Mouse (Mus musculus) intestine, embryonic 14.5 days (tissue): ENCODE measurements around the gene Mip. TPM values are rescaled to one million over a fixed set of nuclear protein-coding genes. Genes with fewer than 3 reads are reported as not detected.

Experiments
- ATAC-seq: fragments of 200-750 bp; cut with Nextera tagmentation; replicated peaks from 2 replicates; pipeline ENCODE4 v1.8.0; 2017; ENCODE audit warnings: low read depth, moderate number of reproducible peaks, moderate TSS enrichment, moderate library complexity; ENCODE audit not compliant: low FRiP score, low TSS enrichment
- DNase-seq: peaks from one replicate; pipeline ENCODE4 v3.0.0-alpha.2; 2018; ENCODE audit warnings: low spot score
- H3K27ac ChIP-seq: fragments of 300-500 bp; sonication (generic); 2 replicates; pipeline ENCODE4 v1.5.1; 2014; ENCODE audit warnings: low read depth, mild to moderate bottlenecking, control low read depth
- H3K27me3 ChIP-seq: fragments of 300-500 bp; sonication (generic); replicated peaks from 2 replicates; pipeline ENCODE4 v1.6.1; 2014; ENCODE audit warnings: low read length, control low read depth; ENCODE audit not compliant: control insufficient read depth, insufficient read depth
- H3K36me3 ChIP-seq: fragments of 300-500 bp; sonication (generic); 2 replicates; pipeline ENCODE4 v1.6.1; 2014; ENCODE audit warnings: low read length, control low read depth; ENCODE audit not compliant: control insufficient read depth, insufficient read depth
- H3K4me1 ChIP-seq: fragments of 300-500 bp; sonication (generic); replicated peaks from 2 replicates; pipeline ENCODE4 v1.6.1; 2014; ENCODE audit warnings: low read length, control low read depth, mixed read lengths; ENCODE audit not compliant: control insufficient read depth, insufficient read depth
- H3K4me2 ChIP-seq: fragments of 300-500 bp; sonication (generic); 2 replicates; pipeline ENCODE4 v1.6.1; 2014; ENCODE audit warnings: low read length
- H3K4me3 ChIP-seq: fragments of 300-500 bp; sonication (generic); 2 replicates; pipeline ENCODE4 v1.5.1; 2014; ENCODE audit warnings: low read depth, low read length, control low read depth, mixed read lengths
- H3K9ac ChIP-seq: fragments of 300-500 bp; sonication (generic); 2 replicates; pipeline ENCODE4 v1.6.1; 2014; ENCODE audit warnings: mild to moderate bottlenecking, low read length
- H3K9me3 ChIP-seq: fragments of 300-500 bp; sonication (generic); 2 replicates; pipeline ENCODE4 v1.6.1; 2016; ENCODE audit warnings: low read length, control low read depth; ENCODE audit not compliant: control insufficient read depth
- WGBS: fragments of 180-500 bp; shearing (Covaris S2); extraction: QIAGEN DNeasy Blood & Tissue Kit; methylation state at CpG from one replicate; pipeline ENCODE4 v1.1.7; 2014; 5-methylcytosine and 5-hydroxymethylcytosine counted together
- polyA plus RNA-seq: library from polyadenylated mRNA; unstranded; fragments of >200 nt; fragmentation: Nextera tagmentation; extraction: Ambion mirVana; gene quantifications from 2 replicates; pipeline ENCODE4 v1.2.1, GENCODE M21; 2014

Gene Mip
- polyA plus RNA-seq, 1 experiment from 2014 or later = not detected

DNA sequence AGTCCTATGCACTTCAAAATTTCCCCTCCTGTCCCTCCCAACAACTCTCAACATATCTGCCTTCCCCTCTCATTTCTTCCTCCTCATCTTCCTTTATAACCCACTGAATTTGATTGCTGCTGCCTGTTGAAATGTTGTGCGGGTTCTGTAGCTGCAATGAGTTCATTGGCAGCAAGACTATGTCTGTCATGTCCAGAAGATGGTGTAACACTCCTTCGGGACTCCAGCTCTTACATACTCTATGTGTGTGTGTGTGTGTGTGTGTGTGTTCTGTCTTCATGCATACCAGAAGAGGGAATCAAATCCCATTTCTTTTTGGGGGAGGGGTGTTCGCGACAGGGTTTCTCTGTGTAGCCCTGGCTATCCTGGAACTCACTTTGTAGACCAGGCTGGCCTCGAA, 10.7 kb upstream of the Mip start:
- Histone ChIP-seq H3K27me3 (0 out of 2 replicates have a peak, but pooled peaks cover 11% of the 10 kb centered on the region), H3K9ac (no peak overlapping the region), H3K4me1 (peaks cover 6% of the 10 kb centered on the region), H3K36me3 (no peaks in the 10 kb centered on the region), H3K9me3 (no peaks in the 10 kb centered on the region), H3K4me2 (no peak overlapping the region), H3K4me3 (no peak overlapping the region), H3K27ac (no peak overlapping the region)
- DNase-seq = no peak
- 84% methylated on average over 5 of the region's 5 CpGs for WGBS
- no peak for ATAC-seq

DNA sequence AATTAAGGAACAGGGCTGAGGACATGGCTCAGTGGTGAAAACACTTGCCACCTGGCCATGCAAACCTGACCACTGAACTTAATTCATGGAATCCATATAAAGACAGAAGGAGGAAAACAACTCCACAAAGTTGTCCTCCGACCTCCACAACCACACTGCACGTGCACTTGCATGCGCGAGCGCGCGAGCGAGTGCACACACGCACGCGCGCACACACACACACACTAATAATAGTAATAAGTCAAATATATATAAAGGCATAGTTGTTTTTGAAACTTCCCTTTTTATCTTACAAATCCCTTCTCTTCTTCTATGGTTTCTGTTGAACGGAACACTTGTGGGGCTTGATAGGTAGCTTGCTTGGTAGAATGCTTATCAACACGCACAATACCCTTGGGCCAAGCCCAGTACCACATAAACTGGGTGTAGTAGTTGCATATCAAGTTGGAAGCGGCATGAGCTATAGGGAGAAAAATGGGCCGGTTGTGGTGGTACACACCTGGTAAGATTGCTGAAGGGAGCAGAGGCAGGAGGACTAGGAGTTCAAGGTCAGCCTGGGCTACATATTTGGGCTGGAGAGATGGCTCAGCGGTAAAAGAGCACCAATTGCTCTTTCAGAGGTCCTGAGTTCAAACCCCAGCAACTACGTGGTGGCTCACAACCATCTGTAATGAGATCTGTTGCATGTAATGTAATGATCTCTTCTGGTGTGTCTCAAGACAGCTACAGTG, 7.1 kb upstream of the Mip start:
- ATAC-seq (no peak), DNase-seq (no peak)
- H3K4me2 ChIP-seq = no peak overlapping the region
- no peaks in the 10 kb centered on the region for H3K36me3 ChIP-seq
- no peak overlapping the region for H3K27ac ChIP-seq
- H3K4me1 ChIP-seq = no peaks in the 10 kb centered on the region
- H3K27me3 ChIP-seq = 0 out of 2 replicates have a peak, but pooled peaks cover 8% of the 10 kb centered on the region
- WGBS = 93% methylated on average over 18 of the region's 18 CpGs
- H3K9ac ChIP-seq = no peak overlapping the region
- no peaks in the 10 kb centered on the region for H3K9me3 ChIP-seq
- no peak overlapping the region for H3K4me3 ChIP-seq

DNA sequence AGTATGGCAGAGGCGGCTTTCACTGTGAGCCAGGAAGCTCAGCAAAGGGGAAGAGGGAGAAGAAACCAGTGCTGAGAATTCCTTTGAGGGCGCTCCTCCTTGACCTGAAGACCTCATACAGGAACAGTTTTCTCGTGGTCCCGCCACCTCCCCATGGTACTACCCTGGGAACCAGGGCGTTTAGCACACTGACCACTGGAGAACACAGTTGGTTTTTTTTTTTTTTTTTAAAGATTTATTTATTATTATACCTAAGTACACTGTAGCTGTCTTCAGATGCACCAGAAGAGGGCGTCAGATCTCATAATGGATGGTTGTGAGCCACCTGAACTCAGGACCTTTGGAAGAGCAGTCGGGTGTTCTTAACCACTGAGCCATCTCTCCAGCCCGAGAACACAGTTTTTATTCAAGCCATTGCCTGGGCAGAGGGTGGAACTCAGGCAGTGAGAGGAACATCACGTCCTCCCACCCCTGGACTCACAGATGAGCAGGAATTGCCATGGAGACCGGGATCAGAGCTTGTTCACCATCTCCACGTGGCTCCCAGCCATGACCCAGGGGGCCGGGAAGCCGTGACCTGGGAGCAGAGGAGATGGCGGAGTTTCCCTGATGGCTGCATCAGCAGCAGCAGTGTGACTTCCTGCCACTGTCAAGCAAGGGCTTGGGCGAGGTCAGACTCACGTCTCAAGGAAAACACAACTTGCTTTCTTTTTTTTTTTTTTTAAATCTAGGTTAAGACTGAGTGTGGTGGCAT, 3.9 kb upstream of the Mip start:
- no peak for ATAC-seq
- Histone ChIP-seq H3K9ac (no peak overlapping the region), H3K4me3 (no peak overlapping the region), H3K9me3 (no peaks in the 10 kb centered on the region), H3K4me2 (no peak overlapping the region), H3K36me3 (no peaks in the 10 kb centered on the region), H3K27me3 (no peaks in the 10 kb centered on the region), H3K27ac (no peak overlapping the region), H3K4me1 (no peaks in the 10 kb centered on the region)
- 61% methylated on average over 16 of the region's 16 CpGs for WGBS
- no peak for DNase-seq

DNA sequence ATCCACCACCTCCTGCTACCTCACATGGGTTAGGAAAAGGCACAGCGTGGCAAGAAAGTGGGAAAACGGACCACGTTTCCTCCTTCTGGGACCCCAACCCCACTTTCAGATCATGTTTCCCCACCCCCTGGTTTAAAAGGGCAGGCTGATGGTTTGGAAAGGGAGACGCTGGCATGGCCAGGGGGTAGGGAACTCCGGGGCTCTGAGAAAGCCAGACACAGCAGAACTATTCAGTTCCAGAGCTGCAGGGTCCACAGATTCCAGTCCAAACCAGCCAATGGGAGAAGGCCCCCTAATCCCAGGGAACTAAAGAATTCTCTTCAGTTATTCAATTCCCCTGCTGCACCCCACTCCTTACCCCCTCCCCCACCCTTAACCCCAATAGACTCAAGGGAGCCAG, 574 bp upstream of the Mip start:
- no peak overlapping the region for H3K4me2 ChIP-seq
- DNase-seq (no peak), ATAC-seq (no peak)
- H3K36me3 ChIP-seq = no peaks in the 10 kb centered on the region
- H3K9ac ChIP-seq = no peak overlapping the region
- H3K27me3 ChIP-seq = no peaks in the 10 kb centered on the region
- H3K4me3 ChIP-seq = no peak overlapping the region
- no peaks in the 10 kb centered on the region for H3K4me1 ChIP-seq
- no peak overlapping the region for H3K27ac ChIP-seq
- 50% methylated on average over 5 of the region's 5 CpGs for WGBS
- no peaks in the 10 kb centered on the region for H3K9me3 ChIP-seq

DNA sequence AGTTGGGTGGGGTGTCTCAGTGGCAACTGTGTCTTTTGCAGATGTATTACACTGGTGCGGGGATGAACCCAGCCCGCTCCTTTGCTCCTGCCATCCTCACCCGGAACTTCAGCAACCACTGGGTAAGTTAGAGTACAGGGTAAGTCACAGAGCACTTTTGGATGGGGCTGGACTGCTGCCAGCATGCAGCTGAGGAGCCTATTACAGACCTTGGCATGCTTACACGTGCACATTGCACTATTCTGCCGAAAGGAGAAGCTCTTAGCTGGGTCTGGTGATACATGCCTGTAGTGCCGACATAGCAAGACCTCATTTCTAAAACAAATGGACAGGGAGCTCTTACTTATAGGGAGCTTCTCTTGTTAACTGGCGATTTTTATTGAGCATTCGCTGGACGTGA, 2.0 kb downstream of the Mip start:
- no peak overlapping the region for H3K4me3 ChIP-seq
- H3K9ac ChIP-seq = no peak overlapping the region
- H3K4me2 ChIP-seq = no peak overlapping the region
- no peaks in the 10 kb centered on the region for H3K9me3 ChIP-seq
- H3K27me3 ChIP-seq = no peaks in the 10 kb centered on the region
- no peak for DNase-seq
- ATAC-seq = no peak
- WGBS = 79% methylated on average over 9 of the region's 9 CpGs
- H3K27ac ChIP-seq = no peak overlapping the region
- peaks cover 8% of the 10 kb centered on the region for H3K4me1 ChIP-seq
- no peaks in the 10 kb centered on the region for H3K36me3 ChIP-seq

DNA sequence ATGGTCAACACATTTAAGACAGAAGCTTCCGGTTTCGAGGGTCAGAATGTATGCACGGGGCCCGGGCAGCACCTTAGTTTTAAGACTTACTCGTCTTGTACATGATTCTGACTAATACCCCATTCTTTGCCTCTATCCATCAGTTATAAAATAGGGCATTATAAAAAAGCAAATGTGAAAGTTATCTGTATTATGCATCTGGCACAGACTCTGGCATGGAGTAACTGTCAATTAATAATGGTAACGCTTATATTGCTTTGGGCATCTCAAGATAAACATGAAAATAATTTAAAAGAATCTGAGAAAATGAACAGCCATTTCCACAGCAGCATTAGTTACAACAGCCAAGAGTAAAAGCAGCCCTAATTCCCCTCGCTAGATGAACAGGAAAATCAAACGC, 2.4 kb downstream of the Mip start:
- 93% methylated on average over 8 of the region's 8 CpGs for WGBS

DNA sequence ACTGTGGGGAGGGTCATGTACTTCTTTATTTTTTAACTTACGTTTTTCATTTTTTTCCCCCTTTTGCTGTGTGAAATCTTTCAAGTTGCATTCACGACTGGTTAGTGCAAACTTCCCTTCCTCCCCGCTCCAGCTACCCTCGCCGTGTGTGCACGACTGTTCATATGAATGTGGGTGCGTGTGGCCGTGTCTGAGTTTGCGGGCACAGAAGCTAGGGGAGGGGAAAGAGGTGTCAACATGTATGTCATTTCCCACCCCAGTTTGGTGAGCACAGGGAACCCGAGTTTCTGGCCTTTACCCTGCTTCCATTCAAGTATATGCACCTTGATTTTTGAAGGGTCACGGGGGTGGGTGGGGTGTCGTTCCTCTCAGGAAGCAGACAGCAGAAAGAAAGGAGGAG, 4.9 kb downstream of the Mip start:
- DNase-seq (no peak), ATAC-seq (no peak)
- H3K36me3 ChIP-seq = 0 out of 2 replicates have a peak, but pooled peaks cover 11% of the 10 kb centered on the region
- peaks cover 8% of the 10 kb centered on the region for H3K4me1 ChIP-seq
- WGBS = 67% methylated on average over 12 of the region's 12 CpGs
- no peak overlapping the region for H3K4me3 ChIP-seq
- peak overlapping the region; percentile 93; the same call in 1 of the 2 replicates for H3K27ac ChIP-seq
- no peaks in the 10 kb centered on the region for H3K9me3 ChIP-seq
- no peaks in the 10 kb centered on the region for H3K27me3 ChIP-seq
- no peak overlapping the region for H3K9ac ChIP-seq
- H3K4me2 ChIP-seq = no peak overlapping the region; the same call in 1 of the 2 replicates

More for the DNA sequence above, 2.4 kb downstream of the Mip start:
- Histone ChIP-seq H3K4me3 (no peak overlapping the region), H3K27me3 (no peaks in the 10 kb centered on the region), H3K9me3 (no peaks in the 10 kb centered on the region), H3K36me3 (no peaks in the 10 kb centered on the region), H3K9ac (no peak overlapping the region), H3K4me2 (no peak overlapping the region), H3K27ac (no peak overlapping the region), H3K4me1 (peaks cover 8% of the 10 kb centered on the region)
- no peak for ATAC-seq
- DNase-seq = no peak

DNA sequence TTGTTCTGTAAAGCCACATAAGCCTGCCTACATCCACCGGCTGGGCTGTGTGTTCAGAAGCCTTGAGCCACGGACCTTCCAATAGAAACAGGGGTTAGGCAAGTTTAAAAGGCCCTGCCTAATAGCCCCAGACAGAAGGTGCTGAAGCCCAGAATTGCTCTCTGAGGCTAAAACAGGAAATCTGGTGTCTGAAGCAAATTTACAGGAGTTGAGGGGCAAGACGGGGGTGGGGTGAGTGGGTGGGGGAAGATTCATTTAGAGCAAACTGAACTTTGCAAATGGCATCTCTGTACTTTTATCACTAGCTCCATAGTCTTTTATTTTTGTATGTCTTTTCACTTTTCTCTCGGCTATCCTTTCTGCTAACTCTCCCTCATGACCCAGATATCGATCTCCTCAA, 5.5 kb downstream of the Mip start:
- peak overlapping the region; percentile 58 for H3K4me3 ChIP-seq
- peak overlapping the region; percentile 93; the same call in 1 of the 2 replicates for H3K27ac ChIP-seq
- H3K9ac ChIP-seq = peak overlapping the region; percentile 62
- 9% methylated on average over 5 of the region's 5 CpGs for WGBS
- DNase-seq (no peak), ATAC-seq (no peak)
- H3K4me2 ChIP-seq = peak overlapping the region; percentile 70
- 0 out of 2 replicates have a peak, but pooled peaks cover 11% of the 10 kb centered on the region for H3K36me3 ChIP-seq
- H3K9me3 ChIP-seq = no peaks in the 10 kb centered on the region
- no peaks in the 10 kb centered on the region for H3K27me3 ChIP-seq
- H3K4me1 ChIP-seq = peaks cover 8% of the 10 kb centered on the region
